14 mouse cellular contexts compared by ENCODE assay signal in genomic region chr11:22499886-22500285, GRCm38 (mm10).
"Had no signal": no experiment of that assay in that cellular context is flagged by ENCODE, and none has a peak within 500 bp of the region (broad histone marks: within the 10 kb centered on the region; RNA-seq: fewer than 3 reads in every experiment).

No protein-coding gene starts in this region.

- H3K36me3 ChIP-seq: kidney, embryonic 15.5 days; limb, embryonic 13.5 days; liver, embryonic 15.5 days; midbrain, embryonic 10.5 days; neural tube, embryonic 15.5 days had no signal

- H3K9ac ChIP-seq: kidney, embryonic 15.5 days; limb, embryonic 13.5 days; liver, embryonic 15.5 days; lung, embryonic 14.5 days; neural tube, embryonic 15.5 days had no signal

- H3K4me2 ChIP-seq: kidney, embryonic 15.5 days; limb, embryonic 13.5 days; liver, embryonic 11.5 days; liver, embryonic 15.5 days; lung, embryonic 14.5 days; neural tube, embryonic 15.5 days had no signal

- DNase-seq: kidney, adult 2 months; kidney, postnatal 14 days; lung, embryonic 14.5 days; lung, postnatal 10 days; lung, postnatal 4 days; thymus, postnatal 4 days had no signal

- H3K4me3 ChIP-seq: kidney, embryonic 15.5 days; limb, embryonic 13.5 days; liver, embryonic 15.5 days; midbrain, embryonic 10.5 days; myocyte; neural tube, embryonic 15.5 days had no signal

- H3K4me1 ChIP-seq: kidney, embryonic 15.5 days; limb, embryonic 13.5 days; liver, embryonic 15.5 days; neural tube, embryonic 15.5 days had no signal

- H3K27ac ChIP-seq: kidney, embryonic 15.5 days; limb, embryonic 13.5 days; liver, embryonic 15.5 days; midbrain, embryonic 10.5 days; neural tube, embryonic 15.5 days; stomach, postnatal 0 days had no signal

- H3K9me3 ChIP-seq: kidney, embryonic 15.5 days; limb, embryonic 13.5 days; liver, embryonic 15.5 days; midbrain, embryonic 10.5 days; neural tube, embryonic 15.5 days had no signal

- H3K27me3 ChIP-seq: kidney, embryonic 15.5 days; limb, embryonic 13.5 days; liver, embryonic 15.5 days; neural tube, embryonic 15.5 days had no signal
